Mouse (Mus musculus) heart, embryonic 16.5 days (tissue): Measurements from ENCODE around the gene Clk1. TPM values are rescaled to one million over a fixed set of nuclear protein-coding genes. Genes with fewer than 3 reads are reported as not detected.

ENCODE experiments used
- ATAC-seq: fragments of 200-750 bp; cut with Nextera tagmentation; replicated peaks from 2 replicates; pipeline ENCODE4 v1.8.0; 2017; ENCODE audit warnings: moderate number of reproducible peaks; ENCODE audit not compliant: insufficient read depth, low FRiP score; ENCODE audit errors: extremely low read depth
- H3K27ac ChIP-seq: fragments of 300-500 bp; sonication (generic); 2 replicates; pipeline ENCODE4 v1.5.1; 2014; ENCODE audit warnings: mild to moderate bottlenecking, low read length, control low read depth, moderate library complexity
- H3K27me3 ChIP-seq: fragments of 300-500 bp; sonication (generic); 2 replicates; pipeline ENCODE4 v1.6.1; 2014; ENCODE audit warnings: low read length, mixed read lengths; ENCODE audit not compliant: control insufficient read depth, insufficient read depth
- H3K36me3 ChIP-seq: fragments of 300-500 bp; sonication (generic); 2 replicates; pipeline ENCODE4 v1.6.1; 2014; ENCODE audit not compliant: control insufficient read depth, insufficient read depth
- H3K4me1 ChIP-seq: fragments of 300-500 bp; sonication (generic); 2 replicates; pipeline ENCODE4 v1.6.1; 2014; ENCODE audit warnings: low read length, mixed read lengths; ENCODE audit not compliant: control insufficient read depth, insufficient read depth
- H3K4me2 ChIP-seq: fragments of 300-500 bp; sonication (generic); 2 replicates; pipeline ENCODE4 v1.6.1; 2014; ENCODE audit warnings: low read depth, mild to moderate bottlenecking, control low read depth, low read length
- H3K4me3 ChIP-seq: fragments of 300-500 bp; sonication (generic); 2 replicates; pipeline ENCODE4 v1.5.1; 2014; ENCODE audit warnings: mild to moderate bottlenecking, control low read depth, low read length
- H3K9ac ChIP-seq: fragments of 300-500 bp; sonication (generic); 2 replicates; pipeline ENCODE4 v1.6.1; 2014; ENCODE audit warnings: low read length, control low read depth
- H3K9me3 ChIP-seq: fragments of 300-500 bp; sonication (generic); replicated peaks from 2 replicates; pipeline ENCODE4 v1.6.1; 2016; ENCODE audit warnings: low read length; ENCODE audit not compliant: control insufficient read depth
- WGBS: fragments of 180-500 bp; shearing (Covaris S2); extraction: QIAGEN DNeasy Blood & Tissue Kit; methylation state at CpG from one replicate; pipeline ENCODE4 v1.1.7; 2014; 5-methylcytosine and 5-hydroxymethylcytosine counted together
- polyA plus RNA-seq: library from polyadenylated mRNA; unstranded; fragments of >200 nt; fragmentation: Nextera tagmentation; extraction: Ambion mirVana; gene quantifications from 2 replicates; pipeline ENCODE4 v1.2.1, GENCODE M21; 2015

Clk1 gene
- polyA plus RNA-seq, 1 experiment from 2014 or later: 151 TPM

DNA sequence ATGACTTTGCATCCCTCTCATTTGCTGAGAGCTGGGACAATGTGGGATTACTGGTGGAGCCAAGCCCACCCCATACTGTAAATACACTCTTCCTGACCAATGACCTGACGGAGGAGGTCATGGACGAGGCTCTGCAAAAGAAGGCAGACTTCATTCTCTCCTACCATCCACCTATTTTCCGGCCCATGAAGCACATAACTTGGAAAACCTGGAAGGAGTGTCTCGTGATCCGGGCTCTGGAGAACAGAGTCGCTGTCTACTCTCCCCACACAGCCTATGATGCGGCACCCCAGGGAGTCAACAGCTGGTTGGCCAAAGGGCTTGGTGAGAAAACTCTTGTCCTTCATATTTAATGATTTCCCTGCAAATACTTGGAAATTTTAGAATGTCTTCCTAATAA is 23.9 kb upstream of the Clk1 start:
- H3K4me2 ChIP-seq: no peak overlapping the region
- no peaks in the 10 kb centered on the region for H3K9me3 ChIP-seq
- H3K4me1 ChIP-seq: peaks cover 13% of the 10 kb centered on the region
- ATAC-seq: no peak
- H3K27ac ChIP-seq: no peak overlapping the region
- 91% methylated on average over 7 of the region's 7 CpGs for WGBS
- H3K9ac ChIP-seq: no peak overlapping the region
- no peak overlapping the region for H3K4me3 ChIP-seq
- peaks cover 17% of the 10 kb centered on the region; the same call in 1 of the 2 replicates for H3K36me3 ChIP-seq
- no peaks in the 10 kb centered on the region for H3K27me3 ChIP-seq

GRCm38 (mm10) chr1:58445861-58446260 is 22.0 kb upstream of the Clk1 start:
- Histone ChIP-seq H3K9me3 (no peaks in the 10 kb centered on the region), H3K27me3 (no peaks in the 10 kb centered on the region), H3K4me3 (peak overlapping the region; percentile 84), H3K27ac (peak overlapping the region; percentile 92), H3K4me1 (peaks cover 13% of the 10 kb centered on the region), H3K4me2 (peak overlapping the region; percentile 87), H3K9ac (peak overlapping the region; percentile 88), H3K36me3 (peaks cover 15% of the 10 kb centered on the region)
- no peak for ATAC-seq
- 7% methylated on average over 11 of the region's 11 CpGs for WGBS

DNA sequence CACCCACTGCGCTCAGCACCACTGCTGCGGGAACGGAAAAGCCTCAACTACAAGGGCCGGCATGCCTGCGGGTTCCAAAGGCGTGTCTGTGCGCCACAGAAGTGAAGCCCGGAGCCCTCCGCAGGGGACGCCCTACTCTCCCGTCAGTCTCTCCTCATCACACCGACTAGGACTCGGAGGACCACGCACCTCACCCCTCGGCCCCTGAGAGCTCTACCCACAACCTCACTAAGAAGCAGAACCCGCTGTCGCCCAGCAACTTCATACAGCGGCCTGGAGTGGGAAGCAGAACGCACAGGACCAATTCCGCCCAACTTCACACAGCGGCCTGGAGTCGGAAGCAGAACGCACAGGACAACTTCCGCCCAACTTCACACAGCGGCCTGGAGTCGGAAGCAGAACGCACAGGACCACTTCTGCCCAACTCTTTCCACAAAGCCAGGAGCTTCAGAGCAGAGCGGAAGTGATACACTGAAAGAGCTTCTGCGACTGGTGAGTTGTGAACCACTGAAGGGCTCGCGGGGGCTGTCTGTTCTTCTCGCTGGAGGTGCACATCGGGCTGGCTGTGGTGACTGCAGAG is 21.4 kb upstream of the Clk1 start, which contains the start of the genes Nif3l1 and Ppil3:
TSS of gene Nif3l1 (plus strand) at position 9 of the 580 bp plus-strand sequence.
TSS of gene Ppil3 (minus strand) at position 344 of the 580 bp plus-strand sequence.
- Histone ChIP-seq H3K36me3 (peaks cover 16% of the 10 kb centered on the region), H3K4me3 (peak within 1 kb of the TSS; percentile 84), H3K4me2 (peak within 1 kb of the TSS; percentile 87), H3K9me3 (no peaks in the 10 kb centered on the region), H3K9ac (peak within 1 kb of the TSS; percentile 88), H3K27me3 (no peaks in the 10 kb centered on the region), H3K27ac (peak within 1 kb of the TSS; percentile 92), H3K4me1 (peaks cover 13% of the 10 kb centered on the region)
- WGBS: under 1% methylated on average over 33 of the region's 33 CpGs
- ATAC-seq: peak; percentile 92

DNA sequence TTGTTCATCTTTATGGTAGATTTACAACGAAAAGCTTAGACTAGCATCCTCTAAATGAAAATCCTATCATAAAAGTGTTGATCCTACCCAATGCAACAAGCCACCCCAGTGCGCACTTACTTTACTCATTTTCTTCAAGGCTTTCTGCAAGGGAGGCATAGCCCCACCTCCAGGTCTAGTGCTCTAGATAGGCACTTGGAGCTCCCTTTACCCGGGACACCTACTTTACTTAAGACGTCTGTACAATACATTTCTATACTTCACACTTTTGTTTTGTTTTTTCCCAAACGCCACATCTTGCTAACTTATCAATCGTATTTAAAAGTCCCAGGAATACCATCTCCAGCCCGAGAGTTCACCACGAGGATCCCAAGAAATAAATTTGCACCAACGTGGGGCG is 20.8 kb upstream of the Clk1 start:
- ATAC-seq: no peak
- WGBS: 10% methylated on average over 10 of the region's 10 CpGs

DNA sequence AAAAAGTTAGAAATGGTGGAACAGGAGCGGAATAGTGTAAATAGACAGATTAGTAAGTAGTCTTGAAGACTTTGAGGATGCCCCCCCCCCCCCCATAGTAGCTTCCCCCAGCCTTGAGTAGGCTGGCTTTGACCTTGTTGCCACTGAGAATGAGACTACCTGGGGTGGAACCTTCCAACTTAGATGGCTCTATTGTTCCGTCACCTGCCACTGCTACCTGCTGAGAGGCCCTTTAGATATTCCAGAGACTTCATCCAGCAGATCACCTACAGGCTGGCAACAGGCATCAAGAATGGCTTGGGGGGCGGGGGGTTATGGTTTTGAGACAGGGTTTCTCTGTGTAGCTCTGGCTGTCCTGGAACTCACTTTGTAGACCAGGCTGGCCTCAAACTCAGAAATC is 685 bp upstream of the Clk1 start:
- Histone ChIP-seq H3K27ac (no peak overlapping the region), H3K36me3 (peaks cover 14% of the 10 kb centered on the region), H3K4me3 (no peak overlapping the region), H3K27me3 (no peaks in the 10 kb centered on the region), H3K4me1 (peaks cover 17% of the 10 kb centered on the region), H3K9ac (no peak overlapping the region), H3K9me3 (no peaks in the 10 kb centered on the region), H3K4me2 (no peak overlapping the region)
- 88% methylated on average over 3 of the region's 3 CpGs for WGBS
- no peak for ATAC-seq

More for the DNA sequence above, 20.8 kb upstream of the Clk1 start:
- peak overlapping the region; percentile 92 for H3K27ac ChIP-seq
- peak overlapping the region; percentile 87 for H3K4me2 ChIP-seq
- peak overlapping the region; percentile 88 for H3K9ac ChIP-seq
- H3K36me3 ChIP-seq: peaks cover 17% of the 10 kb centered on the region
- H3K9me3 ChIP-seq: no peaks in the 10 kb centered on the region
- H3K4me1 ChIP-seq: peaks cover 13% of the 10 kb centered on the region
- H3K4me3 ChIP-seq: peak overlapping the region; percentile 84
- no peaks in the 10 kb centered on the region for H3K27me3 ChIP-seq

GRCm38 (mm10) chr1:58422879-58423278 is 987 bp downstream of the Clk1 start:
- peak overlapping the region; percentile 81 for H3K4me3 ChIP-seq
- peak overlapping the region; percentile 99 for H3K27ac ChIP-seq

GRCm38 (mm10) chr1:58420961-58421360 is 2.9 kb downstream of the Clk1 start:
- Histone ChIP-seq H3K36me3 (peaks cover 45% of the 10 kb centered on the region), H3K9ac (no peak overlapping the region), H3K9me3 (no peaks in the 10 kb centered on the region), H3K4me3 (peak overlapping the region; percentile 15), H3K4me1 (peaks cover 17% of the 10 kb centered on the region), H3K27ac (no peak overlapping the region), H3K4me2 (peak overlapping the region; percentile 90; the same call in 1 of the 2 replicates), H3K27me3 (no peaks in the 10 kb centered on the region)
- 29% methylated on average over 7 of the region's 7 CpGs for WGBS
- no peak for ATAC-seq

More at GRCm38 (mm10) chr1:58422879-58423278, 987 bp downstream of the Clk1 start:
- Histone ChIP-seq H3K9me3 (no peaks in the 10 kb centered on the region), H3K36me3 (peaks cover 30% of the 10 kb centered on the region), H3K27me3 (no peaks in the 10 kb centered on the region), H3K4me1 (peaks cover 17% of the 10 kb centered on the region), H3K9ac (peak overlapping the region; percentile 100), H3K4me2 (peak overlapping the region; percentile 90)
- WGBS: 3% methylated on average over 13 of the region's 13 CpGs
- peak; percentile 33; the same call in 1 of the 2 replicates for ATAC-seq

DNA sequence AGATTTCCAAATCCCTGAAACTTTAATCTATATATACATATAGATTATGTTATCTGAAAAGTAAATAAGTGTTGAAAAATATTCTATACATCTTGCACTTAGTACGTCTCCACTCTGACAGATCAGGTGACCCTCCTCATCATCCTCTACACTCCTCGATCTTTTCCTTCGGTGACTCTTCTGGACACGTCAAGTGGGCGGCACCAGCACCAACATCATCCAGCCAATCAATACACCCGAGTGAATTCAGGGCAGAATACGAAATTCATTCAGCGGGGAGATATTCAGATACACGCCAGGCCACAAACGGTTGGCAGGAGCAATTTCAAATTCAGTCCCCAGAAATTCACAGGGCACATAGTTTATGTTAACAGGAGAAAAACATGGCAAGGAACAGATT is 3.8 kb downstream of the Clk1 start:
- H3K36me3 ChIP-seq: peaks cover 53% of the 10 kb centered on the region
- H3K4me2 ChIP-seq: no peak overlapping the region

DNA sequence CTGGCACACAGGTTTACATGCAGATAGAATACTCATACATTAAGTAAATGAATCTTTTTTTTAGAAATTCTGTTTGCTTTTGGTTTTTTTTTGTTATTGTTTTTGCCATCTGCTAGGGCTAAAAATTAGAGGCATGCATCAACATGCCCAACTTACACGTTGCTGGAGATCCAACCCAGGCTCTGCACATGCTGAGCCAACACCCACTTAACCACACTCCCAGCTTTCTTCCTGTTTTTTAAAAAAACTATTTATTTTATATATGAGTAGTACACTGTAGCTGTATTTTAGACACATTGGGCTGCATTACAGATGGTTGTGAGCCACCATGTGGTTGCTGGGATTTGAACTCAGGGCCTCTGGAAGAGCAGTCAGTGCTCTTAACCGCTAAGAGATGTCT is 7.8 kb downstream of the Clk1 start:
- ATAC-seq: no peak
- H3K9me3 ChIP-seq: no peaks in the 10 kb centered on the region
- H3K27me3 ChIP-seq: no peaks in the 10 kb centered on the region
- no peak overlapping the region for H3K4me3 ChIP-seq
- WGBS: 86% methylated on average over 2 of the region's 2 CpGs
- peaks cover 2% of the 10 kb centered on the region for H3K4me1 ChIP-seq
- no peak overlapping the region for H3K9ac ChIP-seq
- H3K27ac ChIP-seq: no peak overlapping the region
- no peak overlapping the region for H3K4me2 ChIP-seq
- H3K36me3 ChIP-seq: peaks cover 81% of the 10 kb centered on the region

More for the DNA sequence above, 3.8 kb downstream of the Clk1 start:
- Histone ChIP-seq H3K4me1 (peaks cover 17% of the 10 kb centered on the region), H3K27me3 (no peaks in the 10 kb centered on the region), H3K9me3 (no peaks in the 10 kb centered on the region), H3K27ac (no peak overlapping the region), H3K4me3 (no peak overlapping the region), H3K9ac (no peak overlapping the region)
- ATAC-seq: no peak
- 77% methylated on average over 10 of the region's 10 CpGs for WGBS
